Mouse (Mus musculus) C2C12 (cell line): ENCODE results near the gene Fam213b.

Experiments
- CTCF ChIP-seq: IDR thresholded peaks from one replicate; pipeline ENCODE4 v1.5.1; 2011; ENCODE audit not compliant: control insufficient read depth, insufficient read depth, insufficient read length
- MAX ChIP-seq: IDR thresholded peaks from one replicate; pipeline ENCODE4 v1.6.1; 2011; ENCODE audit warnings: mild to moderate bottlenecking, control low read depth
- MYOD1 ChIP-seq: IDR thresholded peaks from one replicate; pipeline ENCODE4 v1.6.1; 2011; ENCODE audit warnings: low read depth; ENCODE audit not compliant: control insufficient read depth, insufficient read length
- USF1 ChIP-seq: IDR thresholded peaks from one replicate; pipeline ENCODE4 v1.6.1; 2011; ENCODE audit warnings: low read depth, mild to moderate bottlenecking, control low read depth, moderate library complexity

DNA sequence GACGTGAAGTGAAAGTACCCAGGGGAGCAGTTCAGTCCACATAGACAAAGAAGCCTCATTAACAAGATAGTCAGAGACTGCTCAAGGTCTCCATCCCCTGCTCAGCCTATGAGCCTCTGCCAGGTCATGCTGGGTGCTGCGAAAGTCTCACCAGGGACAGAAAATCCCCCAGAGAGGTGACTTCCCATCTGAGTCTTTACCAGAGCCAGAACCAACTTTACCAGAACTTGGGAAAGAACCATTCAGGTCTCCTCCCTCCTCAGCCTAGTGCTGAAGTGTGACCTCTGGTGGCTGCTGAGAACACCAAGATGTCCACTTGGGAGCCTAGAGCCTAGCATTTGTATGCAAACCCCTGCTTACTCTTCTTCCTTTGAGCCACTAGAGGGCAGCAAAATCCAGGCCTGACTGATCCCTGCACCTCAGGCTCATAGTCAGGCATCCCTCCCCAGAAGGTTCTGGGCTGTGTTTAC lies 45.2 kb upstream of the Fam213b start:
- TF ChIP-seq CTCF, result peak; percentile 88
- TF ChIP-seq USF1, result no peak
- no peak for TF ChIP-seq MYOD1
- no peak for TF ChIP-seq MAX
